Mouse (Mus musculus) CH12.LX (cell line): Measurements from ENCODE around the gene T. TPM values are rescaled to one million over a fixed set of nuclear protein-coding genes. Genes with fewer than 3 reads are reported as not detected.

Experiments
- DNase-seq: peaks from one replicate; pipeline ENCODE4 v3.0.0-alpha.2; 2013; ENCODE audit errors: extremely low read depth
- H3K27ac ChIP-seq: 2 replicates; pipeline ENCODE4 v1.5.1; 2012; ENCODE audit warnings: low read depth, mild to moderate bottlenecking, control low read depth, moderate library complexity; ENCODE audit not compliant: insufficient read depth
- H3K27me3 ChIP-seq: replicated peaks from 2 replicates; pipeline ENCODE3; 2012; ENCODE audit warnings: inconsistent platforms
- H3K36me3 ChIP-seq, 2 experiments: replicated peaks in 1 of 2; 2 replicates each; pipeline versions ENCODE3 to v1.6.1; 2012; ENCODE audit warnings: inconsistent platforms in 1 of 2, low read length in 1 of 2, mild to moderate bottlenecking in 1 of 2, mixed read lengths in 1 of 2, moderate library complexity in 1 of 2; ENCODE audit not compliant: control insufficient read depth in 1 of 2, insufficient read depth in 1 of 2
- H3K4me1 ChIP-seq, 2 experiments: 2 replicates each; pipeline ENCODE4 v1.6.1; 2012; ENCODE audit warnings: inconsistent platforms in 1 of 2, moderate library complexity in 1 of 2; ENCODE audit not compliant: insufficient read depth in 2 of 2, control insufficient read depth in 1 of 2
- H3K4me2 ChIP-seq: 2 replicates; pipeline ENCODE4 v1.6.1; 2012; ENCODE audit warnings: low read depth, mild to moderate bottlenecking, control low read depth; ENCODE audit not compliant: poor library complexity, insufficient read depth, severe bottlenecking
- H3K4me3 ChIP-seq, 3 experiments: fragments of 150-350 bp in 1 of 3; sonication (generic) in 1 of 3; replicated peaks in 1 of 3; 2 replicates each; pipeline versions ENCODE3 to v1.5.1; 2011 to 2012; ENCODE audit warnings: low read depth in 2 of 3, low read length in 2 of 3, mild to moderate bottlenecking in 2 of 3, moderate library complexity in 2 of 3, control low read depth in 1 of 3, improper control_type of control experiment in 1 of 3, inconsistent platforms in 1 of 3, mixed read lengths in 1 of 3; ENCODE audit not compliant: poor library complexity in 1 of 3
- H3K79me2 ChIP-seq: replicated peaks from 2 replicates; pipeline ENCODE4 v1.6.1; 2012; ENCODE audit warnings: mild to moderate bottlenecking, moderate library complexity; ENCODE audit not compliant: control insufficient read depth, poor library complexity, insufficient read depth, severe bottlenecking; ENCODE audit errors: extremely low read depth
- H3K9ac ChIP-seq: 2 replicates; pipeline ENCODE4 v1.6.1; 2012; ENCODE audit warnings: low read depth, mild to moderate bottlenecking, control low read depth, moderate library complexity; ENCODE audit not compliant: insufficient read depth
- H3K9me3 ChIP-seq: replicated peaks from 2 replicates; pipeline ENCODE3; 2012; ENCODE audit warnings: low read length, inconsistent platforms, mixed read lengths
- BHLHE40 ChIP-seq: IDR thresholded peaks from 2 replicates; pipeline ENCODE4 v1.6.1; 2011; ENCODE audit warnings: mild to moderate bottlenecking, low read depth, low read length, improper control_type of control experiment
- CHD2 ChIP-seq: IDR thresholded peaks from 2 replicates; pipeline ENCODE4 v1.6.1; 2011; ENCODE audit warnings: low read length, improper control_type of control experiment
- CTCF ChIP-seq, 2 experiments: IDR thresholded peaks in 1 of 2; conservative IDR thresholded peaks in 1 of 2; 2 replicates each; pipeline ENCODE4 v1.5.1; 2011 to 2012; ENCODE audit warnings: low read depth in 2 of 2, low read length in 2 of 2, improper control_type of control experiment in 1 of 2, inconsistent platforms in 1 of 2, mild to moderate bottlenecking in 1 of 2, moderate library complexity in 1 of 2
- E2F4 ChIP-seq: IDR thresholded peaks from 2 replicates; pipeline ENCODE4 v1.6.1; 2011; ENCODE audit warnings: low read depth, low read length, improper control_type of control experiment; ENCODE audit not compliant: insufficient replicate concordance
- ELF1 ChIP-seq: IDR thresholded peaks from 2 replicates; pipeline ENCODE4 v1.6.1; 2014; ENCODE audit warnings: low read depth, mild to moderate bottlenecking, inconsistent platforms, low read length, improper control_type of control experiment
- ETS1 ChIP-seq: conservative IDR thresholded peaks from 2 replicates; pipeline ENCODE4 v1.6.1; 2012; ENCODE audit warnings: low read depth, mild to moderate bottlenecking, inconsistent platforms, low read length, improper control_type of control experiment, moderate library complexity
- IRF4 ChIP-seq: IDR thresholded peaks from 2 replicates; pipeline ENCODE4 v1.6.1; 2014; ENCODE audit warnings: low read depth, mild to moderate bottlenecking, inconsistent platforms, low read length, improper control_type of control experiment
- JUND ChIP-seq: conservative IDR thresholded peaks from 2 replicates; pipeline ENCODE4 v1.6.1; 2011; ENCODE audit warnings: low read depth, low read length, improper control_type of control experiment
- KAT2A ChIP-seq: IDR thresholded peaks from 2 replicates; pipeline ENCODE4 v1.6.1; 2012; ENCODE audit warnings: low read length, improper control_type of control experiment, inconsistent platforms; ENCODE audit not compliant: insufficient replicate concordance
- MAFK ChIP-seq: IDR thresholded peaks from 2 replicates; pipeline ENCODE4 v1.6.1; 2011; ENCODE audit warnings: low read length, improper control_type of control experiment; ENCODE audit not compliant: insufficient replicate concordance
- MAZ ChIP-seq: IDR thresholded peaks from 2 replicates; pipeline ENCODE4 v1.6.1; 2012; ENCODE audit warnings: low read depth, mild to moderate bottlenecking, inconsistent platforms, low read length, improper control_type of control experiment, moderate library complexity
- MEF2A ChIP-seq: IDR thresholded peaks from 2 replicates; pipeline ENCODE4 v1.6.1; 2014; ENCODE audit warnings: low read depth, mild to moderate bottlenecking, inconsistent platforms, low read length, improper control_type of control experiment, borderline replicate concordance
- MXI1 ChIP-seq: IDR thresholded peaks from 2 replicates; pipeline ENCODE4 v1.6.1; 2011; ENCODE audit warnings: mild to moderate bottlenecking, low read depth, low read length, improper control_type of control experiment
- MYC ChIP-seq: IDR thresholded peaks from 2 replicates; pipeline ENCODE4 v1.6.1; 2011; ENCODE audit warnings: low read depth, mild to moderate bottlenecking, improper control_type of control experiment, low read length
- POLR2A ChIP-seq: IDR thresholded peaks from 2 replicates; pipeline ENCODE4 v1.6.1; 2011; ENCODE audit warnings: low read depth, mild to moderate bottlenecking, improper control_type of control experiment, low read length
- POLR2AphosphoS2 ChIP-seq: IDR thresholded peaks from 2 replicates; pipeline ENCODE4 v1.6.1; 2011; ENCODE audit warnings: low read depth, low read length, improper control_type of control experiment
- RAD21 ChIP-seq: IDR thresholded peaks from 2 replicates; pipeline ENCODE4 v1.6.1; 2011; ENCODE audit warnings: low read depth, mild to moderate bottlenecking, low read length, improper control_type of control experiment, moderate library complexity
- RCOR1 ChIP-seq: conservative IDR thresholded peaks from 2 replicates; pipeline ENCODE4 v1.6.1; 2012; ENCODE audit warnings: low read depth, mild to moderate bottlenecking, inconsistent platforms, low read length, improper control_type of control experiment
- TBP ChIP-seq: conservative IDR thresholded peaks from 2 replicates; pipeline ENCODE4 v1.6.1; 2011; ENCODE audit warnings: low read depth, low read length, improper control_type of control experiment
- USF2 ChIP-seq: conservative IDR thresholded peaks from 2 replicates; pipeline ENCODE4 v1.6.1; 2011; ENCODE audit warnings: low read depth, low read length, improper control_type of control experiment
- ZC3H11A ChIP-seq: IDR thresholded peaks from 2 replicates; pipeline ENCODE4 v1.6.1; 2012; ENCODE audit warnings: low read depth, mild to moderate bottlenecking, inconsistent platforms, low read length, improper control_type of control experiment
- ZMIZ1 ChIP-seq: IDR thresholded peaks from 2 replicates; pipeline ENCODE4 v1.6.1; 2012; ENCODE audit warnings: low read depth, mild to moderate bottlenecking, inconsistent platforms, low read length, improper control_type of control experiment
- dilution Hi-C: fragments of 300-500 bp; cut with MboI; formaldehyde crosslinking; loops from 2 replicates; pipeline ENCODE4 v1.14.3; 2020; ENCODE audit warnings: low sequenced_read_pairs; ENCODE audit not compliant: extremely low pct_unique_long_range_greater_than_20kb, extremely low pct_ligation_motif_present
- in situ Hi-C: fragments of 300-500 bp; cut with MboI; formaldehyde crosslinking; loops from 3 replicates; pipeline ENCODE4 v1.14.3; 2019; ENCODE audit warnings: low sequenced_read_pairs, low pct_ligation_motif_present, low pct_unique_long_range_greater_than_20kb, mixed read lengths
- polyA plus RNA-seq: library from polyadenylated mRNA; unstranded; fragments of >175 nt; gene quantifications from 2 replicates; pipeline ENCODE4 v1.2.1, GENCODE M21; 2012; ENCODE audit warnings: low read depth; ENCODE audit not compliant: insufficient read length
- total RNA-seq, 2 experiments: library from RNA; depleted of rRNA; stranded (reverse); fragments of 300-350 nt in 1 of 2; fragments of >200 nt in 1 of 2; gene quantifications; 2 replicates each; pipeline ENCODE4 v1.2.3; 2012 to 2014

The T gene
- total and polyA plus RNA-seq, 3 experiments, result 0.17 TPM; not detected in 2

DNA sequence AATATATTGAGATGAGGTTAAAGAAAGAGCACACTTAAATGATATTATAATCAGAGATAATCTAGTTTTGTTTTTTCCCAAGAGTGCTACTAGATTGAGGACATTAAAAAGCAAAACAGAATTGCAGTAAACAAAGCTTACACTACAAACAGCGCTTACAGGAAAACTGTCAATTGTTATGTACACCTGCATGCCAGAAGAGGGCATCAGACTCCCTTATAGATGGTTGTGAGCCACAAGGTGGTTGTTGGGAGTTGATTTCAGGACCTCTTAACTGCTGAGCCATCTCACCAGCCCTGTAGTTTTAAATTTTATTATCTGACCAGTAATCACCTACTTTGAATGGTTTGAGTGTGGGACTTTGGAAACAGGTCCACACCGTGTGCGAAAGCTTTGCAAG, 14.1 kb downstream of the T start:
- H3K9me3 ChIP-seq, result no peaks in the 10 kb centered on the region
- H3K9ac ChIP-seq, result no peak overlapping the region
- no peaks in the 10 kb centered on the region for H3K79me2 ChIP-seq
- peak in 1 of 2 experiments; percentile 45; a peak in 2 of 4 replicates for TF ChIP-seq CTCF (conservative IDR thresholded peaks at IDR 0.05 in 1 of 2, IDR thresholded peaks at IDR 0.05 in 1 of 2; ENCODE audit: low read depth in 2 of 2, low read length in 2 of 2)
- TF ChIP-seq E2F4, result no peak
- H3K4me3 ChIP-seq, result no peak overlapping the region
- dilution Hi-C loops, result no loop called here
- H3K27ac ChIP-seq, result no peak overlapping the region
- in situ Hi-C loops, result no loop called here
- H3K4me2 ChIP-seq, result no peak overlapping the region
- peaks cover 1% of the 10 kb centered on the region in 2 experiments for H3K4me1 ChIP-seq
- no peaks in the 10 kb centered on the region for H3K36me3 ChIP-seq
- peaks cover 6% of the 10 kb centered on the region for H3K27me3 ChIP-seq
- no peak for DNase-seq

DNA sequence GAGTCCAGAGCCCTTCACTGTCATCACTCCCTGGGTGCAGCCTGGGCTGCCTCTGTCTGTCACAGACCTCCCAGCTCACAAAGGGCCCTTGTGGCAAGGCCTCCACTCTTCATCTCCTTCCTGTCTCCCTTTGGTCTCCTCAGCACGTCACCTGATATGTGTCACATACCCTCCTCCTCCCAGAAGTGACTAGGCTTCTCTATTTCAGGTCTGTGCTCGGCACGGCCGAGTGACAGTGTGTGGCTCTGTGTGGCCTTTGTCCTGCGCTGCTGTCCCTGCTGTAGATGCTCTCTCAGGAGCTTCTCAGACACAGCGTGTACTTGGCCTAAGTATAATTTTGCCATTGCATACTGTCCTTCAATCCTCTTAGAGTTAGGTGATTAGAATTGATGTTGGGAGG, 21.0 kb downstream of the T start:
- H3K4me3 ChIP-seq, result no peak overlapping the region
- no peak for TF ChIP-seq ZMIZ1
- TF ChIP-seq MAZ, result no peak
- TF ChIP-seq USF2, result no peak

DNA sequence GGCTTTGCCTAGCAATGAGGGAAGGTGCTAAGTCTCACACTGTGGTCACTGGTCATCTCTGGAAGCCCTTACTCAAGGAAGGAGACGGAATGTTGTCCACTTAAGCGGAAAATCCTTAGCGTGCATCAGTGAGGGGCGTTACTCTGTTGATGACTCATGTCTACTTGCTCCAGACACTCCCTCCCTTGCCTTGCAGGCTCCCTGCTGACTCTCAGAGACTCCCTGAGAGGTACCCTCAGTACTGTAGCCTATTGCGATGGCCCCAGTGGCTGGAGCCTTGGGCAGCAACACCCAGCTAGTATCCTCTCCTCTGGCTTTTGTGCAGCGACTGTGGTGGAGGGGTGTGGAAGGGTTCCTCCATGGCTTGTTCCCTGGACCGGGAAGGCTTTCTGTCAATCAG, 21.4 kb downstream of the T start:
- DNase-seq, result no peak
- dilution Hi-C loops, result no loop called here

More for the DNA sequence above, 21.0 kb downstream of the T start:
- H3K36me3 ChIP-seq, result no peaks in the 10 kb centered on the region
- dilution Hi-C loops (no loop called here), in situ Hi-C loops (no loop called here)
- no peaks in the 10 kb centered on the region for H3K9me3 ChIP-seq
- H3K27me3 ChIP-seq, result peaks cover 15% of the 10 kb centered on the region
- no peak overlapping the region for H3K9ac ChIP-seq
- H3K79me2 ChIP-seq, result no peaks in the 10 kb centered on the region
- H3K4me1 ChIP-seq, result peaks cover 5 to 7% of the 10 kb centered on the region in 2 experiments; a peak in 1 of 4 replicates
- peak; percentile 13 for DNase-seq
- no peak overlapping the region for H3K4me2 ChIP-seq
- no peak overlapping the region for H3K27ac ChIP-seq

More for the DNA sequence above, 21.4 kb downstream of the T start:
- no peaks in the 10 kb centered on the region for H3K79me2 ChIP-seq
- in situ Hi-C loops, result no loop called here
- TF ChIP-seq RCOR1, result no peak
- TF ChIP-seq MAFK, result no peak
- TF ChIP-seq MYC, result no peak
- no peak for TF ChIP-seq CHD2
- no peak for TF ChIP-seq ETS1
- no peak for TF ChIP-seq BHLHE40
- no peak for TF ChIP-seq POLR2AphosphoS2
- no peak for TF ChIP-seq TBP
- no peak for TF ChIP-seq MXI1
- no peak for TF ChIP-seq MEF2A
- no peak for TF ChIP-seq POLR2A
- no peak for TF ChIP-seq ZC3H11A
- TF ChIP-seq MAZ, result no peak
- TF ChIP-seq JUND, result no peak
- TF ChIP-seq IRF4, result no peak
- no peak for TF ChIP-seq RAD21
- no peak for TF ChIP-seq CTCF (conservative IDR thresholded peaks at IDR 0.05 in 1 of 2, IDR thresholded peaks at IDR 0.05 in 1 of 2; ENCODE audit: low read depth in 2 of 2, low read length in 2 of 2)
- TF ChIP-seq ELF1, result no peak
- no peak for TF ChIP-seq KAT2A
- TF ChIP-seq E2F4, result no peak
- H3K4me1 ChIP-seq, result peaks cover 5 to 7% of the 10 kb centered on the region in 2 experiments; a peak in 1 of 4 replicates
- H3K4me3 ChIP-seq, result no peak overlapping the region
- H3K36me3 ChIP-seq, result no peaks in the 10 kb centered on the region
- H3K4me2 ChIP-seq, result no peak overlapping the region
- H3K9me3 ChIP-seq, result no peaks in the 10 kb centered on the region
- no peak overlapping the region for H3K9ac ChIP-seq
- no peak overlapping the region for H3K27ac ChIP-seq
- H3K27me3 ChIP-seq, result peaks cover 12% of the 10 kb centered on the region
